Mouse (Mus musculus) brain, adult 2 months (tissue): ENCODE measurements around the gene Rbfox2.

Source experiments
- DNase-seq: peaks from one replicate; pipeline ENCODE4 v3.0.0; 2011; ENCODE audit warnings: low read depth, low spot score

Gene Rbfox2

DNA sequence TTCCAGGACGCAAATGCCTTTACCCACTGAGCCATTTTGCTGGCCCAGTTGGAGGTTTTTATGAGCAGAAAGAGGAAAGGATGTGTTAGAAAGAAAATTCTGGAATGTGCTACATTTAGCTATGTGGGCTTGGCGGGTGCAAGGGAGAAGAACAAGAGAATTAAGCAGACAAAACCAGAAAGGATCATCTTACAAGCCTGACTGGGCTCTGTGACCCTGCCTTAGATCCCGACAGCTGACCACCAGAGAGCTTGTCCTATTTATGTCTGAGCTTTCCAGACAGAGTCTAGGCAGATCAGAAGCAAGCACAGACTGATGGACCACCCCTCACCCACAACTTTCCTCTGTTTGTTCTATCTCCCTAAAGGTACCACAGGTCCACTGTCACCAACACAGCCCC is 275.5 kb downstream of the Rbfox2 start:
- DNase-seq = peak; percentile 13

DNA sequence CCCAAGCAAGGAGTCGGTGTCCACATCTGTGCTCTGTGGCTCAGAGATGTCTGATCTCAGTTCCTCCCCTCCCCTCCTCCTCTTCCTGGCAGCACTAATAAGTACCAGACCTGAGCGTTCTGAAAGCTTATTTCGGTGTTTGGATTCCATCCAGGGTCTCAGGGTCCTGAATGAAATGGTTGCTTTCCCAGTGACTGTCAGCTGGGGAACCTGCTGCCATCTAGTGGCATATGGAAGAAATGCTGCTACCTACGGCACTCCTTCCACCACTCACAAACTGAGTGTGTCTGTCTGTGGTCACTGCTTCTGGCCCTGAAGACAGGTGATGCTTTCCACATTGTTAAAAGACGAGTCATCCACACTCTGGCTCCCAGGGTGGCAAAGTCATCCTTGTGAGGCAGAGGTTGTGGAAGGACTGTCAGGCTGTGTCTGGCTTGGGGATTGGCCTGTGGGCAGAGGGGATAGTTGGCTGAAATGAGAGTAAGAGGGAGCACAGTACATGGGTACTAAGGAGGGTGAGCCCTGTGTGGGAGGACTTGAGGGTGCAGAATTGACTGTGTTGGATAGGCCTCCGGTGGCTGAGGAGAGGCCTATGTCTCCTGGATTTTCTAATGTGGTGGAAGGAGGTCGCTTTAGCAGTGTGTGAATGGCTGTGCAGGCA is 277.3 kb downstream of the Rbfox2 start:
- peak; percentile 84 for DNase-seq
